Mouse (Mus musculus) NIH3T3 (cell line): ENCODE data around the gene Ccl1.

Experiments
- DNase-seq: peaks from one replicate; pipeline ENCODE4 v3.0.0-alpha.2; 2012; ENCODE audit warnings: low read depth

Gene Ccl1

DNA sequence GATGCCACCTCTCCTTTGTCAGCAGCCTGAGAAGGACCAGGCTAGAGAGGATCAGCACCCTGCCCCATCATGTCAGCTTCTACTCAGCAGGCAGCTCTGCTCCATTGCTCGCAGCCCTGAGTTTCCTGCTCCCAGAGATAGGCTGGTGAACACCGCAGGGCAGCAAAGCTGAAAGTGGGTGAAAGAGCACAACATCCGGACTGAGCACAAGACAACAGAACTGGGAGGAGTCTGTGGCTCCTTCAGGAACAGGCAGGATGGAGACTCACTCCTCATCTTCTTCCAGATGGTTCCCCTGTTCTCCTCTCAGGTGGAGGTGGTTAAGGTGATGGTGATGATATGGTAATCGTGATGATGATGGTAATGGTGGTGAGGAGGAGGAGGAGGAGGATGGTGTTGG, at the start of gene Ccl1:
Gene Ccl1, minus strand, starts transcription at position 101 of the 400 bp plus-strand sequence.
- no peak for DNase-seq

DNA sequence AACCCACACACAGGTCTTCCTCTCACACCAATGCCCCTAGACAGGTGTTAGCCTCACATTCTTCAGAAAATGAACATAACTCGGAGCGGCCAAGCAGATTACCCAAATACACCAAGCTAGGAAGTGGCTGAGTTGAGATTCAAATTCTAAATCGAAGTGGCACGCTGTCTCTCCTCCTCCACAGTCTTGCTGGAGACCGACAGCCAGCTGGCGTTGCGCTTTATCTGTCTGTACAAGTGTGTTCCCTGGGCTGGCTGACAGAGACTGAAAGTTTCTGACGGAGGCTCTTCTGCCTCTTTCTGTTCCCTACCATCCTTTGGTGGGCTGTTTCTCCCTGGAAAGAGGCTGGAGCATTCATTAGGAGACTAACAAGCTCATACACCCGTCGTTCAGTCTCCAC, 45.5 kb upstream of the Ccl1 start:
- DNase-seq, result no peak

DNA sequence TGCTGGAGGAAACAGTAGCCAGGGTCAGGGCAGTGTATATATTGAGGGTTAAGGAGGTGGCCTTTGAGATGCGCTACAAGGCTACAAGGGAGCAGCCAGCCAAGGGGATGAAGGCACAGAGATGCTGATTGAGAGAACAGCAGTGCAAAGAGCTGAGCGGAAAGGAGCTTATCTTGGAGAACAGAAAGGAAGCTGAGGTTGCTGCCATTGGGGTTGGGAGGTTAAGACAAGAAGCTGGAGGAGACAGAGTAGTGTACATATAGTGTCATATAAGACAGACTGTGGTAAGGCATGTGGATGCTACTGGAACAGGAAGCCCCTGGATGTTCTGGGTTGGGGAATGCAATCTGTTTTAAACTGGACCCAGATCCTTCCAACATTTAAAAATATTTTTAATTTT, 35.4 kb upstream of the Ccl1 start:
- no peak for DNase-seq

DNA sequence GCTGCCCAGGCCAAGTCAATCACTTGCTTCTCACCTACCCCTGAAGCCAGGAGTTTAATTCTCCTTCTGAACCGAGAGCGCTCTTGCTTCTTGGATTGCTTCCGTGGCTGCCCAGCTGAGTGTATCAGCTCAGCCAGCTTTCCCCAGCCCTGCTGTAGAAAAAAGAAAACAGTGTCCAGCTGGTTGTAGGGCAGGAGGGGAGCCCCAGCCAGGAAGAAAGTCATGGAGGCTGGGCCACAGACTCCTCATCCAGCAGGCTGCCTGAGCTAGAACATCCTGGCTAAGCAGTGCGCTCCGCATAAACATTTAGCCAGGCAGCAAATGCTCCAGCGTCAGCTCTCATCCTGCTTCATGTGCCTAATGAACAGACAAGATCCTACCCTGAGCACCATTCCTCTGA, 34.9 kb upstream of the Ccl1 start:
- no peak for DNase-seq

DNA sequence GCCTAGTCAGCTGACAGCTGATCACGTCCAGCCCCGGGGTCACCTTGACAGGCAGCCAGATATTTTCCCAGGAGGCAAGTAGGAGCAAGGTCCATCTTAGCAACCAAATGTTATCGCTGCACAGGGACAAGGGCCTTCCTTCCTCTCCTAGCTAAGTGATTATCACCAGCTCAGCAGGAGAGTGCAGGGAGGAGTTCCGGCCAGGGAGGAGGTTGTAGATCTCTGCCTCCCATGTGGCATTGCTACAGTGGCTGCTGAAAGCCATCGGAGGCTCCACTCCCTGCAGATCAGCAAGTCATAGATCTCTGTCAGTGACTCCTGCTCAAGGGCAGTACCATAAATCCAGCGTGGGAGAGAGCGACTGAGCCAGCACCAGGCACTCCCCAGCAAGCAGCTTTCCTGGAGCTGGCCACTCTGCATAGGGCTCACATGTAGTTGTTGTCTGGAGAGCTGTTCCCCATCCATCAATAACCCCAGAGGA, 34.5 kb upstream of the Ccl1 start:
- DNase-seq, result no peak

DNA sequence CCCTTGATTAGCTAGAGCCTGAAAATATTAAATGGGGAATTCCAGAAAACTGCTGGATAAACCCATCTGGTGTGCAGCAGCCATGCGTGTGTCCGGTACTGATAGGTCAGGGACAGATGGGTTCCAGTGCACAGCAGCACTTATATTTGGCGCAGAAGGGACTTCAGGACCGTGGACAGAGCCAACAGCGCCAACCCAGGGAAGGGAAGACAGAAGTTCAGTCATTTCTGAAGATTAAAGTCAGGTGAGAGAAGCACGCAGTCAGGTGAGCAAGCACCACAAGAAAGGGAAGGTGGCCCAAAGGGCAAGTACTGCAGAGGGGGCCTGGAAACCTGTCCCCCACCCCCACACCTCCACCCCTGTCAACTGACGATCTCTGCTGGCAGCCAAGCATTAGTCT, 7.7 kb upstream of the Ccl1 start:
- DNase-seq, result peak; percentile 57

DNA sequence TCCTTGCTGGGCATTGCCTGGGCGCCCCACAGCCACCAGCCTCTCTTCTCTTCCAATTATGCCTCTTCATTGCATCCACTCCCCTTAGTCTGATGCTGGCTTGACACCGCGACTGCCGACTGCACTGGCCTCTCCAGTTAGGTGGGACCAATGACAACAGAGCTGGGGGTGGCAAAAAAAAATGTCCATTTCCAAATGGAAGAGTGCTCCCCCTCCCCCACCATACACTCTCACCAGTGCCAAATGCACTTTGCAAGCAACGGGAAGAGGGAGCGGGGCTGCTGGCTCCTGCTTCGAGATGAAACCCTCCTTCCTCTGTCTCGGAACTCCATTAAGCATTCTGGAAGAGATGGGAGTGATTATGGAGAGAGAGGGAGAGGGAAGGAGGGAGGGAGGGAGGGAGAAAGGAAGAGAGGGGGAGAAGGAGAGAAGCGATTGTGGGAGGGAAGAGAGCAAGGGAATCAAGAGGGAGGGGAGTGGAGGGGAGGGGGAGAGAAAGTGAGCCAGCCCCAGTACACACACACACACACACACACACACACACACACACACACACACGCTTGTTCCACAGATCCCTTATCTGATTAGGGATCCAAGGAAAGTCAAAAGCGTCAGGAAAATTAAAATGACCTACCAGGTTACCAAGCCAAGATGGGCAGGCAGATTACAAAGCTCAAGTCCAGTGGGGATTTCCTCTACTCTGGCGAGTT, 5.0 kb upstream of the Ccl1 start:
- no peak for DNase-seq

DNA sequence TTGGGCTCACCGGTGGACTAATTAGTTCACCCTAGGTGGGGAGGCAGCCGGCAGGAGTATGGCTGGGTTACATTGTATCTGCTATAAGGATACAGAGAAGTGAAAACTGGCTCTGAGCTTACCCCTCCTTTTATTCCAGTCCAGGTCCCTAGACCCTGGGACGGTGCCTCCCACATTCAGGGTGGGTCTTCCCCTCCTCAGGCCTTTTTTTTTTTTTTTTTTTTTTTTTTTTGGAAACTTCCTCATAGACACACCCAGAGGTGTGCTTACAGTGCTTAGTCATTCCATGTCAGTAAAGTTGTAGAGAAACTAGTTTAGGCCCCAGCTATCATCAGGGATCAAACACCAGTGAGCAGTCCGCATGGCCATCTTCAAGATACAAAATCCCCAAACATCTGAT, 7.6 kb downstream of the Ccl1 start:
- DNase-seq, result no peak

DNA sequence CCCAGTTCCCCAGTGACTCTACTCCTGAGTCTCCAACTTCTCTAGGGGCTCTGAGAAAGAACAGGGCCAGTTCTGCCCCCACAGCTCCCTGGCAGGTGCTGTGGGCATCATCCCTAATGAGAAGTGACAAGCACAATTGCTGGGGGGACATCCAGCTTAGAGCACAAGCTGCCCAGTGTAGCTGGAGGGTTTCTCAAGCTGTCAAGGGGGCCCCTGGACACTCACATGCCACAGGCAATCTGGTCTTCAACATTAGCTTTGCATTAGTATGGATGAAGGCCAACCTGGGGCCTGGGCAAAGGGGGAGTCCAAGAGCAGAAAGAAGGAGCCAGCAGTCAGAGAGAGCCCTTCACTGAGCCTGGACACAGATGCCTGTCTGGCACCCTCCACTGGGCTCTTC, 14.6 kb downstream of the Ccl1 start:
- DNase-seq, result no peak

DNA sequence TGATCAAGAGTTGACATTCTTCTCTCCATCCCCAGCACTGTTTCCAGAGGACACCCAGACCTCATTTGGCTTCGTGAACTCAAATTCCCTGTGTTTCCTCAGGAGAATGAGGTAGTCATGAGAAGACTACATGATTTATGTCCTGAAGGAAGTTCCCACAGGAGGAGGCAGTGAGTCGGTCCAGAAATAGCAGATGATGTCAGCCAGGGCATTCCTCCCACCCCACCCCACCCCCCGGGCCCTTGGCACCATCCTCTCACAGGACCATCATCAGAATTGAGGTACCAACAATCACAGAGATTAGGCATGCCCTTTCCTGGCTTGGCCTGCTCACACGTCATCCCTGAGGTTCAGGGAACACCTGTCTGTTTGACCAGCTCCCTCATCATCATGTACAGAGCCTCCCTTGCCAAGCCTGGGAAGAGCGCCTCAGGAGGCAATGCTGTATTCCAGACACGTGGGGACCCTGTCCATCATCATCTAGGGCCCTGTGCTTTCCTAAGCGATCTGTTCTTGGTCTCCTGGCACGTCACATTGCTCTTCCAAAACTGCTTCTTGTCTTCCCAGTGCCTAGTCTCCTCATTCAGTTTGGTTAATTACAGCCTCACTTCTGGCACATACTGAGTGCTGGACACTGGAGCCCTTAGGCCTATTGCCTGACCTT, 31.2 kb downstream of the Ccl1 start:
- no peak for DNase-seq

DNA sequence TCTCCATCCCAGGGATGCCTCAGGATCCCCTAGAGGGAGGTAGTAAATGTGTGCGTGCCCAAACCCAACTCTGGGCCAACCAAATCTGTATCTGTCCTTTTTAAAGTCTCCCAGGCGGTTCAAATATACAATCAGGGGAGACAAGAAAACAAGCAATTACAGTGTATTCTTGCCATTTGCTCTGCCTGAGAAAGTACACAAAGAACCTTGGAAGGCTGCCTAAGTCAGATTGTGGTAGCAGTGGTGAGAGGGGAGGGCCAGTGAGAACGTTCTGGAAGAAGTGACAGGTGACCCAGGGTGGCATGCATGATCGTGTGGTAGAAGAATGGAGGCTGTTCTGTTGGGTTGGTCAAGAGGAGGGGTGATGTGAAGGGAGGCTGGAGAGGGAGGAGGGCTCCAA, 46.4 kb downstream of the Ccl1 start:
- no peak for DNase-seq

DNA sequence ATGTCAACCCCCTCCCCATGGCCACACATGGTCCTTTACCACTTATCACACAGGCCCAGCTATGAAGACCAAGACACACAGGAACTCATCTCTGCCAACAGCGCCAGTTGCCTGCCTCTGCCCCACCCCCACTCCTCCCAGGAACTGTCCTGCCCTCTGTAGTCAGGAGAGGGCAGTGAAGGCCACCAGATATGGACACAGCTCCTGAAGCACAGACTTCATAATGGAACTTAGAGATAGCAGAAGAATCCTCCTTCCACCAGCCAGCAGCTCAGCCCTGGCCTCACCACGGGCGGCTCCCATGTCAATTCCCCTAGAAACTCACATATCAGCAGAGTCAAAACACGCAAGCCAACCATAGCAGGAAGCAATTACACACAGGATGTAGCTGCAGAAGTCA, 49.9 kb downstream of the Ccl1 start:
- peak; percentile 17 for DNase-seq

DNA sequence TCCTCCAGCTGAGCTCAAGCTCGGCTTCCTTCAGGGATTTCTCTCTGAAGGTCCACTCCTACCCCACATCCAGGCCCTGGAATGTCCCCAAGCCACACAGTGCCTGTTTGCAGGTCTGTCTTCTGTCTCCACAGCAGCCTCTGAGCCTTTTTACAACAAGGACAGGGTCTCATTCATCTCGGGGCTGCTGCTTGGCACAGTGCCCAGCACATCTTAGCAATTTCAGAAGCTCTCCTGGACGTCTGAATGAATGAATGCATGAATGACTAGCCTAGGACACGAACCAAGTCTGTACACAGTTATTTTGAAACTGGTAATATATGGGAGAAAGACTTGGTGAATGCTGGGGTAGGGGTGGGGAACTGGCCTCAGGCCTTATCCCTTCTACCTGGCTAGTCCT, 52.1 kb downstream of the Ccl1 start:
- DNase-seq, result no peak

DNA sequence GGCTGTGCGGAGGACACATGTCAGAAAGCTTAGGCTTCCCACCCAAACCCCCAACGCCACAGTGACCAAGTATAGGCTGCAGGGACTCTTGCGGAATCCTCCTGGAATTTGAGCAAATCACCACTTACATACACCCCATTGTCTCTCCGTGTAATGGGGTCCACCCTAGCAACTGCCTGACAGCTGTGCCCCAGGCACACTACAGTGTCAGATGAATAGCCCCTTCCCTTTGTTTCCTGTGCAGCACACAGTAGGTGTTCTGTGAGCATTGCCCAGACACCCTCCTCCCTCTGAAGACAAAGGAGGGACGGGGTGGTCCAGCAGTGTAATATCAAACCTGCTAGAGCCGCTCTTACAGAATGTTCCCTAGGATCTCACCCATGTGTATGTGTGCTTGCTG, 54.2 kb downstream of the Ccl1 start:
- no peak for DNase-seq

DNA sequence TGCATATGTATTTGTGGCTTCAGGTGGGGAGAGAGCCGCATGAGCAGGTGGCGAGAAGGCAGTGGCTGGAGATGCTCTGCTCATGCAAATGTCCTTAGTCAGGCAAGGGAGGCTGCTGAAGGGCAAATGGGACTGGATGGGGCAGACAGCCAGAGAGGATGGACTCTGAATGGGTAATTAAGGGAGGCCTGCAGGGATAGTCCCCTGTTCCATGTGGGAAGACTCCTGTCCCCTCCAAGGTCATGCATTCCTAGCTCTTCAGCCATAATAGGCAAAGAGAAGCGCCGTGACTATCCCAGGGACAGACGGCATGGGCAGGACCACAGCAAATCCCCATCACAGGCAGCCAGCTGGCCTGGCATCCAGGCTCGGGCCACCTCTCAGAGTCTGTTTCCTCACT, 55.5 kb downstream of the Ccl1 start:
- DNase-seq, result no peak

DNA sequence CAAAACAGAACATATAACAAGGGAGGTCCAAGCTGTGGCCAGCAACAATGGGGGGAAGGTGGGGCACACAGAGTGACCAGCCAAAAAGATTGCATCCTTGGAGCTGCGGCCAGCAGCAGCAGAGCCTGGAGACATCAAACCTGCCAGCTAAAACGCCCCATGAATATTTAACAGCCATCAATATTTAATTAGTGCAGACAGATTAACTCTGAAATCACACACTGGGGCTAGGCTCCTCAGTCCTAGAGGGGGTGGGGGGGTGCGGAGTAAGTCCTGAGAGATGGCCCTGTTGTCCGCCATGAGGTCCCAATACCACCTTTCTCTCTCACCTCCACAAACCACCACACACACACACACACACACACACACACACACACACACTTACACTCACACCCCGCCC, 68.1 kb downstream of the Ccl1 start:
- no peak for DNase-seq

DNA sequence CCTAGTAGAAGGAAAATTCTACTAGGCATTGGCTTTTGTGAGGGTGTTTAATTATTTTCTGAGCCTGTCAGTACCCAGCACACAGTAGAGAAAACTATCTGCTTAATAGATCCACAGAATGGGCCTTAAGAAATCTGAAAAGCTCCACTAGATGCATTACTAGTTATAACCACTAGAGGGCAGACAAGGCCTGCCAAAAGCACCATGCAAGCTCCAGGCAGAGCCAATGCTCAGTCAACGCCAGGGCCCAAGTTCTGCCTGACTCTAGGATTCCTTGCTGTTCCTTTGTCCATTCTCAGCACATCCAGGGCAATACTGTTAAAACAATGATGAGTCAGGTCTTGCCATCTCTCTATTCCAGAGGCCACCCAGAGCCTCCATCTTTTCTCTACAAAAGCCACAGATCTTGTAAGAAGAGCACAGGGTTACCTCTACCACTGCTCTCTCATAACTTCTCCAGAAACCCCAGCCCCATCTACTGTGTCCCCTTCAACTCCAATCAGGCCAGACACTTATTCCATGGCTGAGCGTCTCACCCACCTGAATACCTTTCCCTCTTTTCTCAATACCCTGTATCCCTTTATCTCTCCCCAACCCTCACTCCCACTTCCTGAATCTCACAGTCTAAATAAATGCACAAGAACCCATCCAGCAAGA, 69.8 kb downstream of the Ccl1 start:
- peak; percentile 87 for DNase-seq

DNA sequence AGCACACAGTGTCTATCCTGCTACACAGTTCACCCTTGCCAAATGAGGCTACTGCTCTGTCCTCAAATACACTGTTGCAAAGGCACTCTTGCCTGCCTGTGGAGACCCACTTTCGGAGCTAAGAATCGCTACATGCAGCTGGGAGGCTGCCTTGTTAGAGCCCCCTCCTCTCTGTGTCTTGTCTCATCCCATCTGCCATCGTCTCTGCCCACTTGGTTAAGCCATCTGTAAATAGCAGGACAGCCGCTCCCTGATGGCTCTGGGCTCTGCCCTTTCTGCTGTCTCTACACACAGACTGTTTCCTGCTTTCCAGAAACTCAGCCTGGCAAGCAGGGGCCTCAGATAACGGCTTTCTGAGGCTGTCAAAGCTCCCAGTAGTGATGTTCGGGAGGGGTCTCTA, 71.5 kb downstream of the Ccl1 start:
- no peak for DNase-seq

DNA sequence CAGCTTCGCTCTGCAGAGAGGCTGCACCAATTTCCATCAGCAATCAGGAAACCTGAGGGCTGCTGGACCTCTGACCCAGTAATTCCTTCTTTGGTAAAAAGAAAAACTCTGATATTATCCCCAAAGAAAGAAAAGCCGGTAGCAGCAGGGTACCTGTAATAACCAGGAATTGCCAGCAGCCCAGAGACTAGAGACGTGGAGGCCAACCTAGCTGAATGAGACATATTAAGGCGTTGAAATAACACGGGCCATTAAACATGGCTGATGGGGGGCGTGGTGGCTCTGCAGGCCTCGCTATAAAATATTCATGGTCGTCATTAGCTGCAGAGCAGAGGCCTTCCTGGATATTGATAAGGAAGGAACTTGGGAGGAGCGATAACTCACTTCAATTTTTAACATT, 78.5 kb downstream of the Ccl1 start:
- no peak for DNase-seq

DNA sequence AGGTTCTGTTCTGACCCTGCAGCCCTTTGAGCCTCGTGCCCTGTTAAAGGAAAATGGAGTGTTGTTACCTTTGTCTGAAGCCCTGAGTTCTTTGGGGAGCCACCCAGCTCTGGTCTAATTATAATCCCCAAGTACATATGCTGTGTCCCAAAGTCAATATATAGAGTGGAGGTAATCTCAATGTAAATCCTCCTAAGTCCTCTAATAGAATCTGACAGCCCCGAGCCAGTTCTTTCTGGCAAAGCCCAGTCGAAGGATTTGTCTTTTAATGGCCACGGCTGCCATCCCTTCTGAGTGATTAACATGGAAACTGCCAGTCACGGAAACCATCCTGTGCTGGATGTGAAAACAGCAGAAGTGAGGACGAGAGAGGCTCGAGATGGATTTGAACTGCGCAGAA, 79.6 kb downstream of the Ccl1 start:
- DNase-seq, result no peak

DNA sequence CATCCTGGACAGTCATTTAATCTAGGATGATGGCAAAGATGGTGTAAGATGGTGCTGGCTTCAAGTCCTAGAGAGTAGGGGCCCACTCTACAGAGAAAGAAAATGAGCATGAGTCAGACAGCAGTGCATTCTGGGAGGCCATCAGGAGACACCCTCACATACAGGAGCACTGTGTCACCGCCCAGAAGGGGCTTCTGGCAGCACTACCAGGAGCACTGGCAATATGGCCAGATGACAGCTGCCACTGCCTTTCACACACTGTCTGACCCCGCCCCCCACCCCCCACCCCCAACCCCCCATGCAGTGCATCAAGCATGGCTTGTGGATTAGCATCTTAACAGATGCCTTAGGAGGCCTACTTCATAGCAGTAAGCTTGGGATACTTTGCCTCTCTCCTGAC, 89.0 kb downstream of the Ccl1 start:
- DNase-seq, result no peak

DNA sequence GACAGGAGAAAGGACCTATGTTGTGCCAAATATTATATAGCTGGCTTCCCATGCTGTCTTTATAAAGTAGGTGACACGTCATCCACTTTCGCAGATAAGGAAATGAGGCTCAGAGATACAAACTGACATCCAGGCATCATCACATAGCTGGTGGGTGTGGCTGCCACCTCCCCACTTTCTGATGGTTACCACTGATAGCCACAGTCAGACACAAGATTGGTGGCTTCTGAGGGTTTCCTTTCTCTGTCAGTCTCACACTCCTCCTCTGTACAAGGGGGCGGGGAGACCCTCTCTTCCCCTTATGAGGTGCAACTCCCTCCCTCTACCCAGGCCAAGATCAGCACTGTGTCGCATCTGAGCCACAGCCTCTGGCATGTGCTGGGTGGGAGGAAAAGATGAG, 91.1 kb downstream of the Ccl1 start:
- no peak for DNase-seq

DNA sequence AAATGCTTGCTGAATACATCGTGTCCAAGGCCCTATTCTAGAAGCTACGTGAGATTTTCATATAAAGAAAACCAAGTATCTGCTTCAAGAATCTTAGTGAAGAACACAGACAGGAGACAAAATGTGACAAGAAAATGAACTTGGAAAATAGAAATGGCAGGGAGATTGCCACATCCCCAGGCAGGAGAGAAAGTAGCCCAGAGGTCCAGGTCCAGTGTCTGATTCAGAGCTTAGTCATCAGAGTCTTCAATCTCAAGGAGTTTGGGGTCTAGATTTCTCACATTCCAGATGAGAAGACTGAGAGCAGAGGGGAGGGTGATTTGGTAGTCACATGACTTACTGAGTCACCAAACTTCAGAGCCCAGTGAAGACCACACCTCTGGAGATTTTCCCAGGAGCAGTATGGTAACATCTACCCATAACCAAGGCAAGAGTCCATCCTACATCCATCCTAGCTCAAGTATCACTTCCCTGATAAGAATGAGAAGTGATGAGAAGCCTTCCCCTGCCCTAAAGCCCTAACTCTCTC, 98.5 kb downstream of the Ccl1 start:
- peak; percentile 41 for DNase-seq
